Comparison of ENCODE assay signal across 9 mouse cellular contexts in genomic region chr13:37513206-37513904, GRCm38 (mm10).
DNase-seq lines count a peak whose midpoint lies in the region; ATAC-seq and TF ChIP-seq lines count a peak whose summit lies in the region.
"Had no signal": no experiment of that assay in that cellular context is flagged by ENCODE, and none has a peak within 500 bp of the region (broad histone marks: within the 10 kb centered on the region; RNA-seq: fewer than 3 reads in every experiment).

No protein-coding gene starts in this region.

- WGBS in kidney, postnatal 0 days: 43% methylated on average over 2 of the region's 2 CpGs
- WGBS in embryonic facial prominence, embryonic 15.5 days: 13% methylated on average over 2 of the region's 2 CpGs
- WGBS in intestine, embryonic 14.5 days: 14% methylated on average over 2 of the region's 2 CpGs

- H3K4me1 ChIP-seq in kidney, postnatal 0 days (replicated peaks; ENCODE audit: insufficient read depth, low read length): peaks cover 21% of the 10 kb centered on the region
- H3K4me1 ChIP-seq in embryonic facial prominence, embryonic 15.5 days: peaks cover 44% of the 10 kb centered on the region
- peaks cover 37% of the 10 kb centered on the region for H3K4me1 ChIP-seq in intestine, embryonic 14.5 days (replicated peaks; ENCODE audit: control insufficient read depth, insufficient read depth, low read length)

- no peaks in the 10 kb centered on the region for H3K36me3 ChIP-seq in kidney, postnatal 0 days (ENCODE audit: insufficient read depth, low read length)
- H3K36me3 ChIP-seq in embryonic facial prominence, embryonic 15.5 days: no peaks in the 10 kb centered on the region
- H3K36me3 ChIP-seq in intestine, embryonic 14.5 days (ENCODE audit: control insufficient read depth, insufficient read depth, low read length): no peaks in the 10 kb centered on the region
- no peaks in the 10 kb centered on the region for H3K36me3 ChIP-seq in myocyte (ENCODE audit: control insufficient read depth, insufficient read depth)

- DNase-seq in kidney, postnatal 0 days (ENCODE audit: low spot score): no peak
- no peak for DNase-seq in kidney, postnatal 25 days
- DNase-seq in intestine, embryonic 14.5 days (ENCODE audit: low spot score): no peak
- no peak for DNase-seq in MN1 (ENCODE audit: low spot score)
- DNase-seq in gastrocnemius, postnatal 36 days: no peak
- no peak for DNase-seq in urinary bladder, postnatal 4 days (ENCODE audit: low spot score in 2 of 2)

- intact Hi-C loops in gastrocnemius, postnatal 36 days (cut with DNase I): no loop called here

- H3K27me3 ChIP-seq in kidney, postnatal 0 days (ENCODE audit: insufficient read depth, low read length): no peaks in the 10 kb centered on the region
- no peaks in the 10 kb centered on the region for H3K27me3 ChIP-seq in embryonic facial prominence, embryonic 15.5 days
- no peaks in the 10 kb centered on the region for H3K27me3 ChIP-seq in intestine, embryonic 14.5 days (replicated peaks; ENCODE audit: control insufficient read depth, insufficient read depth, low read length)
- no peaks in the 10 kb centered on the region for H3K27me3 ChIP-seq in myocyte (ENCODE audit: control insufficient read depth, insufficient read depth, insufficient read length)

- H3K27ac ChIP-seq in kidney, postnatal 0 days: peak overlapping the region; percentile 80
- H3K27ac ChIP-seq in embryonic facial prominence, embryonic 15.5 days (replicated peaks): peak overlapping the region; percentile 70
- peak overlapping the region; percentile 90 for H3K27ac ChIP-seq in intestine, embryonic 14.5 days (ENCODE audit: low read depth)
- H3K27ac ChIP-seq: macrophage had no signal

- no peak for ATAC-seq in kidney, postnatal 0 days (replicated peaks; ENCODE audit: low FRiP score, low read depth)
- ATAC-seq in embryonic facial prominence, embryonic 15.5 days (ENCODE audit: insufficient number of reproducible peaks, low FRiP score, low TSS enrichment, low read depth): no peak
- ATAC-seq in intestine, embryonic 14.5 days (replicated peaks; ENCODE audit: low FRiP score, low TSS enrichment, low read depth): no peak

- no peak overlapping the region for H3K9ac ChIP-seq in kidney, postnatal 0 days (ENCODE audit: low read depth, low read length)
- H3K9ac ChIP-seq in embryonic facial prominence, embryonic 15.5 days: no peak overlapping the region
- H3K9ac ChIP-seq in intestine, embryonic 14.5 days (ENCODE audit: low read length): peak overlapping the region; percentile 40; the same call in 1 of the 2 replicates

- no peak overlapping the region for H3K4me3 ChIP-seq in kidney, postnatal 0 days (replicated peaks; ENCODE audit: low read depth, low read length)
- H3K4me3 ChIP-seq in embryonic facial prominence, embryonic 15.5 days (replicated peaks): no peak overlapping the region
- no peak overlapping the region for H3K4me3 ChIP-seq in intestine, embryonic 14.5 days (ENCODE audit: low read depth, low read length)
- H3K4me3 ChIP-seq in myocyte: no peak overlapping the region

- TF ChIP-seq POLR2A in myocyte (IDR thresholded peaks at IDR 0.05; ENCODE audit: insufficient read length, low read depth): no peak

- TF ChIP-seq CTCF in kidney, postnatal 0 days (IDR thresholded peaks at IDR 0.05; ENCODE audit: low read depth): no peak

- peak overlapping the region; percentile 30; the same call in 1 of the 2 replicates for H3K4me2 ChIP-seq in kidney, postnatal 0 days (ENCODE audit: low read length)
- H3K4me2 ChIP-seq in embryonic facial prominence, embryonic 15.5 days (replicated peaks): no peak overlapping the region; the same call in 1 of the 2 replicates
- H3K4me2 ChIP-seq in intestine, embryonic 14.5 days (ENCODE audit: low read length): peak overlapping the region; percentile 41
- peak overlapping the region; percentile 12 for H3K4me2 ChIP-seq in myocyte (ENCODE audit: low read depth)

- H3K9me3 ChIP-seq in kidney, postnatal 0 days (replicated peaks; ENCODE audit: low read length): no peaks in the 10 kb centered on the region
- H3K9me3 ChIP-seq in embryonic facial prominence, embryonic 15.5 days (replicated peaks): no peaks in the 10 kb centered on the region
- no peaks in the 10 kb centered on the region for H3K9me3 ChIP-seq in intestine, embryonic 14.5 days (ENCODE audit: control insufficient read depth, low read length)

- H3K79me2 ChIP-seq in myocyte (ENCODE audit: control insufficient read depth, insufficient read depth): no peaks in the 10 kb centered on the region

- no peak overlapping the region for H3ac ChIP-seq in myocyte (ENCODE audit: control insufficient read depth, insufficient read length)

TF ChIP-seq in myocyte, 11 proteins besides CTCF, POLR2A, EP300 and RAD21:
- no peak for TF ChIP-seq TCF3 (IDR thresholded peaks at IDR 0.05; ENCODE audit: insufficient read length, low read depth)
- TF ChIP-seq MAX (IDR thresholded peaks at IDR 0.05; ENCODE audit: low read depth): no peak
- no peak for TF ChIP-seq SRF (IDR thresholded peaks at IDR 0.05; ENCODE audit: control insufficient read depth, insufficient read length, low read depth)
- no peak for TF ChIP-seq POLR2AphosphoS2 (IDR thresholded peaks at IDR 0.05; ENCODE audit: insufficient read length, low read depth)
- no peak for TF ChIP-seq CEBPB (IDR thresholded peaks at IDR 0.05; ENCODE audit: insufficient read depth, poor library complexity, severe bottlenecking)
- TF ChIP-seq REST (IDR thresholded peaks at IDR 0.05; ENCODE audit: insufficient read depth, insufficient read length): no peak
- no peak for TF ChIP-seq TCF12 (IDR thresholded peaks at IDR 0.05; ENCODE audit: insufficient read depth, poor library complexity, severe bottlenecking)
- no peak for TF ChIP-seq MYOD1 (IDR thresholded peaks at IDR 0.05; ENCODE audit: control insufficient read depth in 1 of 3, insufficient read length in 2 of 3, low read depth in 2 of 3)
- no peak for TF ChIP-seq MYOG (IDR thresholded peaks at IDR 0.05; ENCODE audit: control insufficient read depth in 1 of 3, insufficient read depth in 1 of 3, insufficient read length in 2 of 3, low read depth in 2 of 3)
- TF ChIP-seq USF1 (IDR thresholded peaks at IDR 0.05; ENCODE audit: low read depth): no peak
- no peak for TF ChIP-seq E2F4 (IDR thresholded peaks at IDR 0.05; ENCODE audit: insufficient read depth)
TF ChIP-seq in myocyte: peak in this region for 0.
